Mouse (Mus musculus) lung, embryonic 16.5 days (tissue): Measurements from ENCODE around the gene Parp1. TPM values are rescaled to one million over a fixed set of nuclear protein-coding genes. Genes with fewer than 3 reads are reported as not detected.
A peak's percentile ranks its signal among the peaks of the same experiment; 100 is the strongest.

Experiments
- ATAC-seq: fragments of 200-750 bp; cut with Nextera tagmentation; 2 replicates; pipeline ENCODE4 v1.8.0; 2017; ENCODE audit warnings: low read depth, mild to moderate bottlenecking, moderate library complexity
- H3K27ac ChIP-seq: fragments of 300-500 bp; sonication (generic); 2 replicates; pipeline ENCODE4 v1.5.1; 2014; ENCODE audit warnings: mild to moderate bottlenecking, control low read depth, low read length
- H3K27me3 ChIP-seq: fragments of 300-500 bp; sonication (generic); 2 replicates; pipeline ENCODE4 v1.6.1; 2014; ENCODE audit warnings: low read depth, low read length, mixed read lengths; ENCODE audit not compliant: control insufficient read depth, insufficient read depth
- H3K36me3 ChIP-seq: fragments of 300-500 bp; sonication (generic); 2 replicates; pipeline ENCODE4 v1.6.1; 2014; ENCODE audit warnings: low read length; ENCODE audit not compliant: control insufficient read depth, insufficient read depth
- H3K4me1 ChIP-seq: fragments of 300-500 bp; sonication (generic); replicated peaks from 2 replicates; pipeline ENCODE4 v1.6.1; 2014; ENCODE audit warnings: low read length, mixed read lengths; ENCODE audit not compliant: control insufficient read depth, insufficient read depth
- H3K4me2 ChIP-seq: fragments of 300-500 bp; sonication (generic); 2 replicates; pipeline ENCODE4 v1.6.1; 2014; ENCODE audit warnings: low read depth, low read length, control low read depth
- H3K4me3 ChIP-seq: fragments of 300-500 bp; sonication (generic); 2 replicates; pipeline ENCODE4 v1.5.1; 2014; ENCODE audit warnings: mild to moderate bottlenecking, low read length, control low read depth
- H3K9ac ChIP-seq: fragments of 300-500 bp; sonication (generic); 2 replicates; pipeline ENCODE4 v1.6.1; 2014; ENCODE audit warnings: low read length, control low read depth
- H3K9me3 ChIP-seq: fragments of 300-500 bp; sonication (generic); 2 replicates; pipeline ENCODE4 v1.6.1; 2016; ENCODE audit warnings: low read length; ENCODE audit not compliant: control insufficient read depth
- WGBS: fragments of 180-500 bp; shearing (Covaris S2); extraction: QIAGEN DNeasy Blood & Tissue Kit; methylation state at CpG from one replicate; pipeline ENCODE4 v1.1.7; 2014; 5-methylcytosine and 5-hydroxymethylcytosine counted together
- polyA plus RNA-seq: library from polyadenylated mRNA; unstranded; fragments of >200 nt; fragmentation: Nextera tagmentation; extraction: Ambion mirVana; gene quantifications from 2 replicates; pipeline ENCODE4 v1.2.1, GENCODE M21; 2015

Parp1 gene
- polyA plus RNA-seq = 106 and 110 TPM in 2 replicates

DNA sequence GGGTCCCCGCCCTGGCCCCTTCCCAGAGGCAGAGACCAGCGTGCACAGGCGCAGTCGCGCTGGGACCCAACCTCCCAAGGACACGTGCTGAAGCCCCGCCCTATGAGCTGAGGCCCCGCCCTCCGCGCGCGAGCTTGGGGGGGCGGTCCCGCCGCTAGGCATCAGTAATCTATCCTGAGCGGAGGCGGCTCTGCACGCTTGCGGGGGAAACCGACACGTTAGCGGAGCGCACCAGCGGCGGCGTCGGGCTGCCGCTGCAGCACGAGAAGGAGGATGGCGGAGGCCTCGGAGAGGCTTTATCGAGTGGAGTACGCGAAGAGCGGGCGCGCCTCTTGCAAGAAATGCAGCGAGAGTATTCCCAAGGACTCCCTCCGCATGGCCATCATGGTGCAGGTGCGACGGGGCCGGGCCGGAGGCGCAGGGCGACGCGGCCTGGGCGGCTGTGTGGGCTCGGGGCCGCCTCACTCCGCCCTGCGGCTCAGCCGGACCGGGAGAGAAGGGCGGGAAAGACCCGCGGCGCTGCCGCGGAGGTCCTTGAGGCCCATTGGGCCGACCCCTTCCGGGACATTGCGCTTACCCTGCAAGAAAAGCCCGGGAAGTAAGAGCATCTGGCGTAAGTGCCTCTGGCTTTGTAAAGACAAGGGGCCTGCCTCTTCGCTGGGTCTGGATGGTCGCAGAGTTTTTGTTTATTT lies at the start of gene Parp1:
Gene Parp1, plus strand, starts transcription at position 164 of the 692 bp plus-strand sequence.
- peak within 1 kb of the TSS; percentile 91 for H3K4me3 ChIP-seq
- peaks cover 5% of the 10 kb centered on the region for H3K36me3 ChIP-seq
- peaks cover 23% of the 10 kb centered on the region for H3K4me1 ChIP-seq
- ATAC-seq = peak; percentile 99
- no peaks in the 10 kb centered on the region for H3K27me3 ChIP-seq
- peak within 1 kb of the TSS; percentile 88 for H3K9ac ChIP-seq
- H3K27ac ChIP-seq = peak within 1 kb of the TSS; percentile 92
- peak within 1 kb of the TSS; percentile 88 for H3K4me2 ChIP-seq
- peaks cover 2% of the 10 kb centered on the region; the same call in 1 of the 2 replicates for H3K9me3 ChIP-seq
- under 1% methylated on average over 67 of the region's 67 CpGs for WGBS

DNA sequence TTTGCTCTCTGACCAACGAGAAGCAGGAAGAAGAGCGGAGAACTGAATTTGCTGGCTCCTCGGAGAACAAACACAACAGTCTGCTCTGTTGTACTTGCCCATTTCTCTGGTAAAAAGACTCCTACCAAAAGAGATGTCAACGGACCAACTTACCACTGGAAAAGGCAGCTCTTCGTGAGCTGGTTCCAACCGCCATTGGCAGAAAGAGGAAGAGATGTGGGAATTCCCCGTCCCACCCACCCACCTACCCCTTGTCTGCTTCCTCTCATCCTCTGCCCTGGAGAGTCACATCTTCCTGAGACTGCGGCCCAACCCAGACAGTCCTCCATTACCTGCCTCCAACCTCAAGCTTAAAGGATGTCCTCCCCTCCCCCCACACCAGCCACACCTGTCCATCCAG lies 49.2 kb upstream of the Parp1 start:
- Histone ChIP-seq H3K4me1 (no peaks in the 10 kb centered on the region), H3K36me3 (no peaks in the 10 kb centered on the region), H3K9me3 (no peaks in the 10 kb centered on the region), H3K4me3 (no peak overlapping the region), H3K27me3 (no peaks in the 10 kb centered on the region), H3K4me2 (no peak overlapping the region), H3K9ac (no peak overlapping the region), H3K27ac (no peak overlapping the region)
- ATAC-seq = no peak
- 84% methylated on average over 8 of the region's 8 CpGs for WGBS

DNA sequence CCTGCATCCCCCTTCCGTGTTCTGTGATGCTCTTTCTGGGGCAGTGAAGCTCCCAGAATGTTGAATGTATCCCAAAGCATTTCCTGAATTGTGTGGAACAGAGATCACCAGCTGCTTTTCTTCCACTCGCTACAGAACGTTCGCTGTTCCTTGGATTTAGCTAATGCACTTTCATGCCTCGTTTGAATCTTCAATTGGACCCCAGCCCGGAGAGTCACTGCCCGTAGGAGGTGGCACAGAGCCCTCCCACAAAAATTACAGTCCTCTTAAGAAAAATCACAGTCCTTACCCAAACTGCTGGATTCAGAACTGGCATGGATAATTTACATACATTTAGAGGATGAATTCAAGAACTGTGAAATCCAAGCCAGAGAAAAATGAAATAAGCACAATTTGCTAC lies 48.5 kb upstream of the Parp1 start:
- Histone ChIP-seq H3K9me3 (no peaks in the 10 kb centered on the region), H3K4me3 (no peak overlapping the region), H3K9ac (no peak overlapping the region), H3K4me2 (no peak overlapping the region), H3K27ac (no peak overlapping the region), H3K4me1 (no peaks in the 10 kb centered on the region), H3K36me3 (no peaks in the 10 kb centered on the region), H3K27me3 (no peaks in the 10 kb centered on the region)
- ATAC-seq = no peak
- 43% methylated on average over 7 of the region's 7 CpGs for WGBS

DNA sequence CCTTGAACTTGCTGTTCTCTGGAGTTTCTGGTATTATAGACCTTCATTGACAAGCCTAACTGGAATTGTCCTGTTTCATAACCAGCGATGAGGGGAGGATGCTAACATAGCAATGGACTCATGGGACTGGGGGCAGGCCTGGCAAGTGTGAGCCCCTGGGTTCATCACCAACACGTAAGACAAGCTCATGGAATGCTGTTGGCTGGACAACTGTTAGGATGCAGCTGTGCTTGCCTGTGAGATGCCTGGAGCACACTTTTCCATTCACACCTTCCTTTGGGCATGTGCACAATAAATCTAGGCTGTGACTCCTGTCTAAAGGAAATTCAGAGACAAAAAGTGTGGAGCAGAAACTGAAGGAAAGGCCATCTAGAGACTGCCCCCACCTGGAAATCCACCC lies 45.4 kb upstream of the Parp1 start:
- Histone ChIP-seq H3K4me3 (no peak overlapping the region), H3K9me3 (no peaks in the 10 kb centered on the region), H3K4me2 (no peak overlapping the region), H3K27ac (no peak overlapping the region), H3K9ac (no peak overlapping the region), H3K27me3 (no peaks in the 10 kb centered on the region), H3K36me3 (no peaks in the 10 kb centered on the region), H3K4me1 (no peaks in the 10 kb centered on the region)
- no peak for ATAC-seq
- WGBS = 67% methylated on average over 2 of the region's 2 CpGs

DNA sequence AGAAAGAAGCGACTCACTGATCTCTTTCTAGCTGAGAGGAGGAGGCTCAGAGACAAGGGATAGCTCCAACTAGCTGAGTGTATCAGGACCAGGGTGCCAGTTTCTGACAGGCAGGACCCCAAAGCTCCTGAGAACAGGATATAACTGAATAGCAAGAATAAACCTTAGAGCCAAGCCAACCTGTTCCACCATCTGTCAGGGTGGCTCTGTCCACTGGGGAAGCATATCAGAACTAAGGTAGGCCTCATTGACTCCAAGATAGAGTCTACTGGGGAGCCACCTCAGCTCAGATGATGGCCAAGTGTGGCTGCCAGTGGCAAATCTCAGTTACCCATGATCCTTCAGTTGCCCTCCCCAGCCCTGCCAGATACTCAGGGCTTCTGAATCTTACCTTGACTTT lies 43.4 kb upstream of the Parp1 start:
- ATAC-seq = no peak
- Histone ChIP-seq H3K9ac (no peak overlapping the region), H3K9me3 (no peaks in the 10 kb centered on the region), H3K27me3 (no peaks in the 10 kb centered on the region), H3K4me3 (no peak overlapping the region), H3K27ac (no peak overlapping the region), H3K36me3 (no peaks in the 10 kb centered on the region), H3K4me2 (no peak overlapping the region), H3K4me1 (no peaks in the 10 kb centered on the region)
- WGBS = 76% methylated on average over 1 of the region's 1 CpGs

DNA sequence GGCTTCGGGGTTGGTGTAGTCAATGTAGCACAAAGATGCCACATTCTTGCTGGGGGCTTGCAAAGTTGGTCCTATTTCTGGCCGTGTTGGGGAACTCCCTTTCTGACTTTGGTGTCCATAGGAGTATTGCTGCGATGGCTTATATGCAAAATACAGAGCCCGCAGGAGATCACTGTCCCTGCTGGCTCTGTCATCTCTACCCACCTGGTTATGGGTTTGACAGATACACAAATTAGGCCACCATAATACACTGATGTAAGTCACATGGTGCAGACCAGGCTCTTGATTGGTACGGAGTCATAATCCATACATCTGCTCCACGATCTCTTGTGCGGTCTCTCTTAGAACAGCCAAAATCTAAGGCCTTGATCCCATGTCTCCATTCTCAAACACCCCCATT lies 38.9 kb upstream of the Parp1 start:
- H3K4me1 ChIP-seq = no peaks in the 10 kb centered on the region
- H3K27me3 ChIP-seq = no peaks in the 10 kb centered on the region
- H3K36me3 ChIP-seq = no peaks in the 10 kb centered on the region
- no peak overlapping the region for H3K9ac ChIP-seq
- WGBS = 90% methylated on average over 7 of the region's 7 CpGs
- peaks cover 5% of the 10 kb centered on the region; the same call in 1 of the 2 replicates for H3K9me3 ChIP-seq
- no peak overlapping the region for H3K4me2 ChIP-seq
- no peak for ATAC-seq
- no peak overlapping the region for H3K4me3 ChIP-seq
- H3K27ac ChIP-seq = no peak overlapping the region

DNA sequence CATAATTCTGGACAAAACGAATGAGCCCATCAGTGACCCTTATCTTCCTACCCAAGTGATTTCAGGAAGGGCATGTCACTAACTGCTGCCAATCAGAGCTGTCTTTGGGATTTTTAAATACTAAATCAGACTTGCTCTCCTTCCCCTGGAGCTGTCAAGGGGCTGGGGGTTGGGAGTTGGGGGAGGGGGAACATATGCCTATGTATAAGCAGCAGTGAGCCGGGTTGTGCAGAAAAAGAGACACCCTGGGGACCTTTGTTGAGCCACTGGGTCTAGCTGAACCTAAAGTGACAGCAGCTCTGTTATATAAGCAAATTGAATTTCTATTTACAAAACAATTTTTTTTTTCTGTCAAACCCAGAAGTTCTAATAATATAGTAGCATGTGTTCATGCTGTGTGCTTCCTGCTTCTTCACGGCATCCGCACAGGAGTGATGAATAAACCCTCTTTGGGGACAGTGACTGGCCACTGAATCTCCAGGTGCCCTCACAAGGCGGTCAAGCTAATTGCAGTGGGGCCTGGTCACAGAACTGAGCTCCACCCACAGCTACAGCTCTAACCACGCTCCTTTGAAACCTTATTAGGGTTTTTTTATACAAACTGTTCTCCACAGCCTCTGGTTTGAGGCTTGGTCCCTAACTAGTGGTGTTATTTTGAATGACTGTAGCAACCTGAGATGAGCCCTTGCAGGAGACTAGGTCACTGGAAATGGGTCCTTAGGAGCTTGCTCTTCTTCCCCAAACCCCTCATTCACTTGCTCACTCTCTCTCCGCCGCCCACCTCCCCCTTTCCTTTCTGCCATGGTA lies 38.1 kb upstream of the Parp1 start:
- H3K9me3 ChIP-seq = peaks cover 5% of the 10 kb centered on the region; the same call in 1 of the 2 replicates
- H3K36me3 ChIP-seq = no peaks in the 10 kb centered on the region
- H3K4me3 ChIP-seq = no peak overlapping the region
- H3K4me1 ChIP-seq = no peaks in the 10 kb centered on the region
- WGBS = 59% methylated on average over 8 of the region's 8 CpGs
- H3K27me3 ChIP-seq = no peaks in the 10 kb centered on the region
- no peak for ATAC-seq
- no peak overlapping the region for H3K27ac ChIP-seq
- H3K9ac ChIP-seq = no peak overlapping the region
- H3K4me2 ChIP-seq = no peak overlapping the region

DNA sequence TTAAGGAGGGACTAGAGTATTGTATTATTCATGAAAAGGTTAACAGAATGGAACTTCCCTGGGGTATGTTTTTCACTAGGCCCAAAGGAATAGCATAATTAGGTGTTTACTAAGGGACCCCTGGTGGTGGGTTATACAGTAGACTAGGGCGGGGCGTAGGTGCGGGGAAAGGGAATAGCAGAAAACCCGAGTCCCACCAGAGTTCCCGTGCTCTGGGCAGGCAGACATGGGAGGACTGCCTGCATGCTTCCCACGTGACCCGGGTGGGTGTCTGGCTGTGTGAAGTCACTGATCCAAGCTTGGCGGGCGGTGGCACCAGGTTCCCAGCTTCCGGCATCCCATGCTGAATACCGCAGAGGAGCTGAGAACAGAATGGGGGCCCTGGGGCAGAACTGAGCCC lies 36.1 kb upstream of the Parp1 start:
- Histone ChIP-seq H3K4me3 (no peak overlapping the region), H3K27ac (no peak overlapping the region), H3K9me3 (peaks cover 5% of the 10 kb centered on the region; the same call in 1 of the 2 replicates), H3K27me3 (no peaks in the 10 kb centered on the region), H3K9ac (no peak overlapping the region), H3K4me1 (no peaks in the 10 kb centered on the region), H3K4me2 (no peak overlapping the region), H3K36me3 (no peaks in the 10 kb centered on the region)
- ATAC-seq = no peak
- 95% methylated on average over 11 of the region's 11 CpGs for WGBS

DNA sequence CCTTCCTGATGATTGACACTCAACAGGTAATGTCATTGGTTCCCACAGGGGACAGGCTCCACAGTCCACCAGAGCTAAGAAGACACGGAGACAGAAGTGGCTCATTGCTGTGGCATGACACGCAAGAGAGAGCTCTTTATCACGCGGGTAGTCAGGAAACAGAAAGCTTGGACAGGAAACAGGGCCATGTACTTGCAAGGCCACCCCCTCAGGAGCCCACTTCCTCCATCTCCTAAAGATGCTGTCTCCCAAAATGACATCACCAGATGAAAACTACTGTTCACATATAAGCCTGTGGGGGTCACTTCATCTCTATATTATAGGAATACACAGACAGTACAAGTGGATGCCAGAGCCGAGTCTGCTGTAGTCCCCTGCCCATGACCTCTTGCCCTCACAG lies 32.0 kb upstream of the Parp1 start:
- Histone ChIP-seq H3K4me3 (no peak overlapping the region), H3K4me1 (peaks cover 3% of the 10 kb centered on the region), H3K27ac (no peak overlapping the region), H3K27me3 (no peaks in the 10 kb centered on the region), H3K36me3 (no peaks in the 10 kb centered on the region), H3K4me2 (no peak overlapping the region), H3K9me3 (peaks cover 5% of the 10 kb centered on the region; the same call in 1 of the 2 replicates), H3K9ac (no peak overlapping the region)
- 44% methylated on average over 5 of the region's 5 CpGs for WGBS
- ATAC-seq = no peak
